Mouse (Mus musculus) limb, embryonic 13.5 days (tissue): ENCODE measurements around the gene Orc1. TPM values are rescaled to one million over a fixed set of nuclear protein-coding genes. Genes with fewer than 3 reads are reported as not detected.
A peak's percentile ranks its signal among the peaks of the same experiment; 100 is the strongest.

Experiments
- ATAC-seq: fragments of 200-750 bp; cut with Nextera tagmentation; 2 replicates; pipeline ENCODE4 v1.8.0; 2017; ENCODE audit warnings: low read depth, moderate number of reproducible peaks, moderate TSS enrichment; ENCODE audit not compliant: low FRiP score
- H3K27ac ChIP-seq: fragments of 300-500 bp; sonication (generic); 2 replicates; pipeline ENCODE4 v1.5.1; 2015; ENCODE audit warnings: inconsistent platforms, mild to moderate bottlenecking, moderate library complexity
- H3K27me3 ChIP-seq: fragments of 300-500 bp; sonication (generic); 2 replicates; pipeline ENCODE4 v1.6.1; 2015; ENCODE audit warnings: mild to moderate bottlenecking, inconsistent platforms
- H3K36me3 ChIP-seq: fragments of 300-500 bp; sonication (generic); 2 replicates; pipeline ENCODE4 v1.6.1; 2015; ENCODE audit warnings: inconsistent platforms, mild to moderate bottlenecking, moderate library complexity
- H3K4me1 ChIP-seq: fragments of 300-500 bp; sonication (generic); 2 replicates; pipeline ENCODE4 v1.6.1; 2015; ENCODE audit warnings: inconsistent platforms
- H3K4me2 ChIP-seq: fragments of 300-500 bp; sonication (generic); replicated peaks from 2 replicates; pipeline ENCODE4 v1.6.1; 2015; ENCODE audit warnings: inconsistent platforms, mild to moderate bottlenecking, moderate library complexity
- H3K4me3 ChIP-seq: fragments of 300-500 bp; sonication (generic); 2 replicates; pipeline ENCODE4 v1.5.1; 2015; ENCODE audit warnings: moderate library complexity, mild to moderate bottlenecking, inconsistent platforms
- H3K9ac ChIP-seq: fragments of 300-500 bp; sonication (generic); 2 replicates; pipeline ENCODE4 v1.6.1; 2015; ENCODE audit warnings: mild to moderate bottlenecking, inconsistent platforms
- H3K9me3 ChIP-seq: fragments of 300-500 bp; sonication (generic); 2 replicates; pipeline ENCODE4 v1.6.1; 2016; ENCODE audit warnings: inconsistent platforms
- WGBS: fragments of 180-500 bp; shearing (Covaris S2); methylation state at CpG from one replicate; pipeline ENCODE4 v1.1.7; 2015; 5-methylcytosine and 5-hydroxymethylcytosine counted together
- polyA plus RNA-seq: library from polyadenylated mRNA; unstranded; fragments of >200 nt; fragmentation: Nextera tagmentation; extraction: Ambion mirVana; gene quantifications from 2 replicates; pipeline ENCODE4 v1.2.1, GENCODE M21; 2015

Gene Orc1
- polyA plus RNA-seq, 1 experiment from 2014 or later: 12.2 TPM

GRCm38 (mm10) chr4:108619165-108619564 lies 39.9 kb downstream of the Orc1 start:
- Histone ChIP-seq H3K27ac (peak overlapping the region; percentile 87), H3K36me3 (peaks cover 12% of the 10 kb centered on the region), H3K27me3 (no peaks in the 10 kb centered on the region), H3K9me3 (no peaks in the 10 kb centered on the region), H3K4me2 (peak overlapping the region; percentile 86), H3K4me1 (peaks cover 15% of the 10 kb centered on the region), H3K4me3 (peak overlapping the region; percentile 78), H3K9ac (peak overlapping the region; percentile 95)
- peak; percentile 41 for ATAC-seq
- WGBS: 2% methylated on average over 10 of the region's 10 CpGs

GRCm38 (mm10) chr4:108619587-108620341 lies 40.5 kb downstream of the Orc1 start, which contains the start of gene Cc2d1b:
Gene Cc2d1b (plus strand): TSS chr4:108619940.
- H3K4me1 ChIP-seq: peaks cover 15% of the 10 kb centered on the region
- H3K27me3 ChIP-seq: no peaks in the 10 kb centered on the region
- H3K9me3 ChIP-seq: no peaks in the 10 kb centered on the region
- peak within 1 kb of the TSS; percentile 78 for H3K4me3 ChIP-seq
- peaks cover 18% of the 10 kb centered on the region for H3K36me3 ChIP-seq
- peak within 1 kb of the TSS; percentile 95 for H3K9ac ChIP-seq
- ATAC-seq: peak; percentile 95
- under 1% methylated on average over 86 of the region's 86 CpGs for WGBS
- peak within 1 kb of the TSS; percentile 86 for H3K4me2 ChIP-seq
- peak within 1 kb of the TSS; percentile 92 for H3K27ac ChIP-seq

DNA sequence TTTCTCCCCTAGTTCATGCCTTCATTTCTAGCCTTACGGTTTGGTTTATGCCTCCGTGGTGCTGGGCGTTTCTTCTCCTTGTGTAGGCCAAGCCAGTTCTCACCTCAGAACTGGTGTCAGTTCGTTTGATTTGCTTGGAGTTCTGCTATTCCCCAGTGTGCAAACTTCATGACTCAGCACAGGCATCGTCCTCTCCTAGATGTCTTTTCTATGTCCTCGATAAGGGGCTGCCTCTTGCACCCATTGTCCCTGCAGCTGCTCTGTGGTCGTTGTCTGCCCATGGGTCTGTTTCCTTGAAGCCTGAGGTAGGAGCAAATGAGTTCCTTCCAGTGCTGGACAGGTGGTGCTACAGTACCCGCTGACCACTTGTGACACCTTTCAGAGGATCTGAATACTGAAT lies 41.3 kb downstream of the Orc1 start:
- WGBS: 24% methylated on average over 8 of the region's 8 CpGs
- Histone ChIP-seq H3K9me3 (no peaks in the 10 kb centered on the region), H3K9ac (peak overlapping the region; percentile 95), H3K27ac (peak overlapping the region; percentile 92), H3K4me1 (peaks cover 15% of the 10 kb centered on the region), H3K27me3 (no peaks in the 10 kb centered on the region), H3K4me2 (peak overlapping the region; percentile 86), H3K36me3 (peaks cover 22% of the 10 kb centered on the region), H3K4me3 (peak overlapping the region; percentile 78)
- ATAC-seq: no peak

DNA sequence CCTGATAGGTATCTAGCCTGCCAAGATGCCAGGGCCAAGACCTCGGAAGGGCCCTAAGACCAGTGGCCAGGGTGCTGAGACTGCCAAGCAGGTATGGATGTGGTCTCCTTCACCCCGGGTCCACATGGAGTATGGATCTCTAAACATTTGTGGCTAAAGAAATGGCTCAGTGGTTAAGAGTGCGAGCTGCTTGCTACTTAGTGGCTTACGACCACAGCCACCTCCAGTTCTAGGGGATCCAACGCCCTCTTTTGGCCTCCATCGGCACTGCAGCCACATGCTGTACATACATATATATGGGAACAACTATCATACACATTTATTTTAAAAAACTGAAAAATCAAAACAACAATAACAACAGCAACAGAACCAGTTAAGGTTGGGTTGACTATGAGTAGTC lies 42.3 kb downstream of the Orc1 start:
- no peak overlapping the region for H3K4me3 ChIP-seq
- no peaks in the 10 kb centered on the region for H3K9me3 ChIP-seq
- no peak overlapping the region for H3K4me2 ChIP-seq
- H3K27ac ChIP-seq: no peak overlapping the region
- no peak for ATAC-seq
- peaks cover 32% of the 10 kb centered on the region for H3K36me3 ChIP-seq
- WGBS: 94% methylated on average over 6 of the region's 6 CpGs
- H3K27me3 ChIP-seq: no peaks in the 10 kb centered on the region
- H3K9ac ChIP-seq: no peak overlapping the region
- H3K4me1 ChIP-seq: peaks cover 15% of the 10 kb centered on the region

- ATAC-seq: no peak
- WGBS: 87% methylated on average over 5 of the region's 5 CpGs
- H3K36me3 ChIP-seq: peaks cover 86% of the 10 kb centered on the region
Observed at GRCm38 (mm10) chr4:108627066-108627465, 47.8 kb downstream of the Orc1 start.

GRCm38 (mm10) chr4:108629363-108629880 lies 50.2 kb downstream of the Orc1 start:
- no peak for ATAC-seq
- WGBS: 89% methylated on average over 7 of the region's 7 CpGs
- no peak overlapping the region for H3K4me3 ChIP-seq
- no peaks in the 10 kb centered on the region for H3K27me3 ChIP-seq
- no peak overlapping the region for H3K9ac ChIP-seq
- H3K9me3 ChIP-seq: no peaks in the 10 kb centered on the region
- no peaks in the 10 kb centered on the region for H3K4me1 ChIP-seq
- H3K36me3 ChIP-seq: peaks cover 98% of the 10 kb centered on the region
- no peak overlapping the region for H3K4me2 ChIP-seq
- no peak overlapping the region for H3K27ac ChIP-seq

More at GRCm38 (mm10) chr4:108627066-108627465, 47.8 kb downstream of the Orc1 start:
- H3K9me3 ChIP-seq: no peaks in the 10 kb centered on the region
- no peak overlapping the region for H3K4me2 ChIP-seq
- no peak overlapping the region for H3K27ac ChIP-seq
- no peaks in the 10 kb centered on the region for H3K27me3 ChIP-seq
- H3K9ac ChIP-seq: no peak overlapping the region
- no peak overlapping the region for H3K4me3 ChIP-seq
- no peaks in the 10 kb centered on the region for H3K4me1 ChIP-seq

DNA sequence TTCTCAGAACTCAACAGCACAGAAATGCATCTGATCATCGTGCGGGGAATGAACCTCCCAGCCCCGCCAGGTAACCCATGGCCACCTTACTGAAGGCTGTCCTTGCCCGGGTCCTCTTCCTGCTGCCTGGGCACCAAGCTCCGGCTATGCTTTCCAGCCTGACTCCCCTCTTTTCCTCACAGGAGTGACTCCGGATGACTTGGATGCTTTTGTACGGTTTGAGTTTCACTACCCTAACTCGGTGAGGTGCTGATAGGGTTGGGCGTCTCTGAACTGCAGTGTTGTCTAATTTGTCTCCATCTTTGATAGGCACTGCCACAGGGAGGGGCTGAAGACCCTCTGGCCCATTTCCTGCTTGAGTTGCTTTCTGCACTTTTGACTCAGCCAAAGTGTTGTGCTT lies 50.9 kb downstream of the Orc1 start:
- no peak overlapping the region for H3K27ac ChIP-seq
- H3K9me3 ChIP-seq: no peaks in the 10 kb centered on the region
- H3K36me3 ChIP-seq: peaks cover 98% of the 10 kb centered on the region
- no peaks in the 10 kb centered on the region for H3K4me1 ChIP-seq
- 91% methylated on average over 9 of the region's 9 CpGs for WGBS
- H3K27me3 ChIP-seq: no peaks in the 10 kb centered on the region
- ATAC-seq: no peak
- H3K9ac ChIP-seq: no peak overlapping the region
- H3K4me2 ChIP-seq: no peak overlapping the region
- no peak overlapping the region for H3K4me3 ChIP-seq

- H3K27me3 ChIP-seq: no peaks in the 10 kb centered on the region
- no peak overlapping the region for H3K9ac ChIP-seq
- H3K4me3 ChIP-seq: no peak overlapping the region
- H3K4me2 ChIP-seq: no peak overlapping the region
- H3K27ac ChIP-seq: no peak overlapping the region
- H3K36me3 ChIP-seq: peaks cover 95% of the 10 kb centered on the region
- 92% methylated on average over 4 of the region's 4 CpGs for WGBS
- ATAC-seq: no peak
- H3K4me1 ChIP-seq: no peaks in the 10 kb centered on the region
- H3K9me3 ChIP-seq: no peaks in the 10 kb centered on the region
Observed at GRCm38 (mm10) chr4:108631616-108632015, 52.4 kb downstream of the Orc1 start.

DNA sequence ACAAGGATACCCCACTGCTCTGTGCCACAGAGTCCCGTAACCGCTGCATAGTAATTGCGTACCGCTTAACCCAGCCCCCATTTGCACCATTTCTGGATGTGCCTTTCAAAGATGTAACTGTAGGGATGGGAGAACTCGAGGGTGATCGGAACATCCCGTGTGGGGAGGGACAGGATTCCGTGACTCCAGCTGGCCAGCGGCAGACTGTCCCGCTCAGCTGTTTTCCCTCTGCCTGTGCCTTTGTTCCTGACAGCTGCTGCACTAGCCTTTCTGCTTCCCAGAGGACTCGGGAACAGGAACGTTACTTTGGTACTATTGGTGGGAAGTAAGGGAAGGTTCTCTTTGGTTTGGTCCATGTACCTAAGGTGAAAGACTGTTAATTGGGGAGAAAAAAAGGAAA lies 54.5 kb downstream of the Orc1 start:
- Histone ChIP-seq H3K27me3 (no peaks in the 10 kb centered on the region), H3K4me1 (no peaks in the 10 kb centered on the region)

DNA sequence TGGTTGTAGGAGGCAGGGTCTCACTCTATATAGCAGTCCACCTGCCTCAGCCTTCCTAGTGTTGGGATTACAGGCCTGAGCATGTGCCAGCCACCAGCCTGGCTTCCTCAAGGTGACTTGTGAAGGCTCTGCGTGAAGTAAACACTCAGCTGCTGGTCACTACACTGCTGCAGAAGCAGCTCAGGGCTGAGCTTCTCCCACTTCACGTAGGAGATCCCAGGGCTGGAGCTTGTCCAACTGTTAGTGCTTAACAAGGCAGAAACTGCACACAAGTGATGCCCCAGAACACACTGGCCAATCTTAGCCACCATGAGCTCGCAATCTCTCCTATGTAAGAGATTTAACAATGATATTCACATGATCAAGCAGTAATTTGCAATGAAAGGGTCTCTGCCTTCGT lies 55.5 kb downstream of the Orc1 start:
- H3K4me1 ChIP-seq: no peaks in the 10 kb centered on the region
- H3K9ac ChIP-seq: no peak overlapping the region
- WGBS: 85% methylated on average over 4 of the region's 4 CpGs
- H3K36me3 ChIP-seq: peaks cover 93% of the 10 kb centered on the region
- H3K4me2 ChIP-seq: no peak overlapping the region
- no peak overlapping the region for H3K27ac ChIP-seq
- H3K27me3 ChIP-seq: no peaks in the 10 kb centered on the region
- no peak overlapping the region for H3K4me3 ChIP-seq
- ATAC-seq: no peak
- H3K9me3 ChIP-seq: no peaks in the 10 kb centered on the region

More for the DNA sequence above, 54.5 kb downstream of the Orc1 start:
- no peak overlapping the region for H3K9ac ChIP-seq
- WGBS: 87% methylated on average over 12 of the region's 12 CpGs
- H3K27ac ChIP-seq: no peak overlapping the region
- peak; percentile 57; the same call in 1 of the 2 replicates for ATAC-seq
- no peak overlapping the region for H3K4me3 ChIP-seq
- H3K9me3 ChIP-seq: no peaks in the 10 kb centered on the region
- no peak overlapping the region for H3K4me2 ChIP-seq
- peaks cover 93% of the 10 kb centered on the region for H3K36me3 ChIP-seq

DNA sequence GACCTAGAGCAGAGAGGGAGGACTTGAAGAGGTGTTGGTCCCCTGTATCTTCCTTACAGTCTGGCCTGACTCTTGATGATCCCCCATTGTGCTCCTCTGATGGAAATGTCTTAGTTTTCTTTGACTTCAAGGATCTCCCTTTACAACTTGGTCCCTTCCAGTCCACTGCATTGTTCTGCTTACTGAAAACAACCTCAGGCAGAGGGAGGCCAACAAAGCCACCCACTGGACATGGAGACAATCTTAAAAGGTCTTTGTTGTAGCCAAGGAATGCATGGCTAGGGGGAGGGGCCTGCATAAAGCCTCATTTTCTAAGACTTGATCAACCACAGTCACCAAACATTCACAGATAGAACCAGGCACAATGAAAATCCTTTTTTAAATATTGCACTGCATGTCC lies 55.9 kb downstream of the Orc1 start:
- no peak overlapping the region for H3K4me3 ChIP-seq
- H3K9me3 ChIP-seq: no peaks in the 10 kb centered on the region
- no peak for ATAC-seq
- H3K27ac ChIP-seq: no peak overlapping the region
- H3K4me2 ChIP-seq: no peak overlapping the region
- no peaks in the 10 kb centered on the region for H3K4me1 ChIP-seq
- H3K9ac ChIP-seq: no peak overlapping the region
- H3K27me3 ChIP-seq: no peaks in the 10 kb centered on the region
- H3K36me3 ChIP-seq: peaks cover 89% of the 10 kb centered on the region

DNA sequence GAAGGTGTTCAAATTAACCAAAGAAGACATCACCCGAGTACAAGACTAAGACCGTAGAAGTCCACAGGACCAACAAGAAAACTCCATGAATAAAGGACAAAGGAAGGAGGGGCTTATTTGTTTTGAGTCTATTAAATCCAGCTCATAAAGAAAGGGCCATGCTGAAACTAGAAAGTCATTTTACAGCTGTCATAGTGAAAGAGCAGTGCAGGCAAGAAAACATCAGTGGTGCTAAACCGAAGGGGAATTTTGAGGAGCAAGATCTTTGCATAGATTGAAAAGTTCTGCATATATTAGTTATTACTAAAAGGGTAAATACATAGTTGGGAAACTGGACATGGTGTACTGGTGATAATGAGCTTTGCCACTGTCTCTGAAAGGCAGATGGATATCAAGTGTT lies 58.5 kb downstream of the Orc1 start:
- H3K4me3 ChIP-seq: no peak overlapping the region
- WGBS: 90% methylated on average over 3 of the region's 3 CpGs
- no peaks in the 10 kb centered on the region for H3K4me1 ChIP-seq
- H3K9ac ChIP-seq: no peak overlapping the region
- H3K27me3 ChIP-seq: no peaks in the 10 kb centered on the region
- peaks cover 88% of the 10 kb centered on the region for H3K36me3 ChIP-seq
- no peak overlapping the region for H3K4me2 ChIP-seq
- ATAC-seq: no peak
- no peak overlapping the region for H3K27ac ChIP-seq
- H3K9me3 ChIP-seq: no peaks in the 10 kb centered on the region

DNA sequence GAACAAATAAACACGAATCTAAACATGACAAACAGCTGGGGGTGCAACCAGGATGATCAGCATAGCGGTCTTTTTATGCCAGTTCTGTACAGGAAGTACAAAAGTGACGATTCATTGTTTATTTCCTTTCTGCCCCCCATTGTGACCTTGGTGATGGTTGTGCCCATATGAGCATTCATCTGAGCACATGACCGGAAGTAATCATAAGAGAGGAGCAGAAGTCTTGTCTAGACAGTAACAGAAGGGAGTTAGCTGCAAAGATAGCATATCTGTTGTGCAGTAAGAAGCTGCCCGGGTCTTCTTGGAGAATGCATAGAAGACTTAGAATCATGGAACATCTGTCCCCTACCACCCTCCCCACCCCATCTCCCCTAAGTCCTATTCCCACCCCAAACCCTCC lies 59.5 kb downstream of the Orc1 start:
- ATAC-seq: no peak
- Histone ChIP-seq H3K4me3 (no peak overlapping the region), H3K27ac (no peak overlapping the region), H3K4me2 (no peak overlapping the region), H3K9ac (no peak overlapping the region), H3K4me1 (no peaks in the 10 kb centered on the region), H3K9me3 (no peaks in the 10 kb centered on the region), H3K27me3 (no peaks in the 10 kb centered on the region), H3K36me3 (peaks cover 87% of the 10 kb centered on the region)
- WGBS: 88% methylated on average over 5 of the region's 5 CpGs
